Mouse (Mus musculus): ENCODE measurements around the gene Jak1.
"Not testable (repeated sequence)": the region's sequence is repeated elsewhere in the genome, so short reads cannot be mapped to it uniquely, and the experiment has no call there.

The Jak1 gene

GRCm38 (mm10) chr4:101280119-101280518 is 15.0 kb upstream of the Jak1 start:
- in situ Hi-C loops (cut with MboI; ENCODE audit: unreplicated experiment in 2 of 2), result loop anchor here in 1 of 2 experiments (25.0 kb wide), 1 partner anchor 1232 kb away; no protein-coding TSS in a partner anchor

GRCm38 (mm10) chr4:101276456-101277070 is 11.5 kb upstream of the Jak1 start:
- in situ Hi-C loops (cut with MboI; ENCODE audit: unreplicated experiment in 2 of 2), result loop anchor here in 1 of 2 experiments (25.0 kb wide), 1 partner anchor 1236 kb away; no protein-coding TSS in a partner anchor

GRCm38 (mm10) chr4:101275881-101276280 is 10.8 kb upstream of the Jak1 start:
- in situ Hi-C loops (cut with MboI; ENCODE audit: unreplicated experiment in 2 of 2), result loop anchor here in 1 of 2 experiments (25.0 kb wide), 1 partner anchor 1236 kb away; no protein-coding TSS in a partner anchor

GRCm38 (mm10) chr4:101270734-101271133 is 5.7 kb upstream of the Jak1 start:
- in situ Hi-C loops (cut with MboI; ENCODE audit: unreplicated experiment in 2 of 2), result no loop called here

- in situ Hi-C loops (cut with MboI; ENCODE audit: unreplicated experiment in 2 of 2), result not testable (repeated sequence)
These were observed 3.4 kb upstream of the Jak1 start for GRCm38 (mm10) chr4:101268506-101268905.

- in situ Hi-C loops (cut with MboI; ENCODE audit: unreplicated experiment in 2 of 2), result no loop called here
These were observed 441 bp upstream of the Jak1 start for GRCm38 (mm10) chr4:101265523-101265922.

- in situ Hi-C loops (cut with MboI; ENCODE audit: unreplicated experiment in 2 of 2), result no loop called here
These were observed 928 bp downstream of the Jak1 start for GRCm38 (mm10) chr4:101263968-101264740.

GRCm38 (mm10) chr4:101261596-101261995 is 3.5 kb downstream of the Jak1 start:
- in situ Hi-C loops (cut with MboI; ENCODE audit: unreplicated experiment in 2 of 2), result no loop called here

- in situ Hi-C loops (cut with MboI; ENCODE audit: unreplicated experiment in 2 of 2), result no loop called here
These were observed 4.3 kb downstream of the Jak1 start for GRCm38 (mm10) chr4:101260744-101261291.

GRCm38 (mm10) chr4:101256526-101257210 is 8.4 kb downstream of the Jak1 start:
- in situ Hi-C loops (cut with MboI; ENCODE audit: unreplicated experiment in 2 of 2), result loop anchor here (5.0 kb wide), 2 partner anchors 36 to 74 kb away; no protein-coding TSS in a partner anchor

GRCm38 (mm10) chr4:101254606-101255349 is 10.3 kb downstream of the Jak1 start:
- in situ Hi-C loops (cut with MboI; ENCODE audit: unreplicated experiment in 2 of 2), result loop anchor here (5.0 kb wide), 3 partner anchors 38 to 72 kb away; no protein-coding TSS in a partner anchor

GRCm38 (mm10) chr4:101254015-101254414 is 11.1 kb downstream of the Jak1 start:
- in situ Hi-C loops (cut with MboI; ENCODE audit: unreplicated experiment in 2 of 2), result loop anchor here in 1 of 2 experiments (5.0 kb wide), 1 partner anchor 43 kb away; no protein-coding TSS in a partner anchor

GRCm38 (mm10) chr4:101252781-101253622 is 12.1 kb downstream of the Jak1 start:
- in situ Hi-C loops (cut with MboI; ENCODE audit: unreplicated experiment in 2 of 2), result loop anchor here in 1 of 2 experiments (5.0 kb wide), 1 partner anchor 44 kb away; no protein-coding TSS in a partner anchor

- in situ Hi-C loops (cut with MboI; ENCODE audit: unreplicated experiment in 2 of 2), result loop anchor here in 1 of 2 experiments (5.0 kb wide), 1 partner anchor 45 kb away; no protein-coding TSS in a partner anchor
These were observed 13.1 kb downstream of the Jak1 start for GRCm38 (mm10) chr4:101252016-101252415.

GRCm38 (mm10) chr4:101249977-101250743 is 14.9 kb downstream of the Jak1 start:
- in situ Hi-C loops (cut with MboI; ENCODE audit: unreplicated experiment in 2 of 2), result loop anchor here in 1 of 2 experiments (5.0 kb wide), 1 partner anchor 47 kb away; no protein-coding TSS in a partner anchor

GRCm38 (mm10) chr4:101247355-101247754 is 17.7 kb downstream of the Jak1 start:
- in situ Hi-C loops (cut with MboI; ENCODE audit: unreplicated experiment in 2 of 2), result no loop called here

- in situ Hi-C loops (cut with MboI; ENCODE audit: unreplicated experiment in 2 of 2), result no loop called here
These were observed 18.5 kb downstream of the Jak1 start for GRCm38 (mm10) chr4:101246569-101246968.
